Mouse (Mus musculus): ENCODE results near the gene Tgfbr1.

- TF ChIP-seq CTCF (IDR thresholded peaks at IDR 0.05; ENCODE audit: borderline replicate concordance, control insufficient read depth, extremely low read depth, insufficient read depth, low read length, poor library complexity) (no peak), POLR2A (IDR thresholded peaks at IDR 0.05; ENCODE audit: control insufficient read depth, extremely low read depth, insufficient read depth, low read length, poor library complexity) (no peak)
Measured at GRCm38 (mm10) chr4:47315458-47315857, 37.6 kb upstream of the Tgfbr1 start.

Measured in thymus, adult 2 months (tissue).